Mouse (Mus musculus) embryonic fibroblast, embryonic 13.5 days (primary cell): ENCODE results near the gene Kat2b. TPM values are rescaled to one million over a fixed set of nuclear protein-coding genes. Genes with fewer than 3 reads are reported as not detected.
"Not testable (repeated sequence)": the region's sequence is repeated elsewhere in the genome, so short reads cannot be mapped to it uniquely, and the experiment has no call there.

Experiments used
- H3K27ac ChIP-seq: 2 replicates; pipeline ENCODE4 v1.5.1; 2012; ENCODE audit warnings: low read length, control low read depth, inconsistent platforms; ENCODE audit not compliant: insufficient read depth
- H3K4me1 ChIP-seq: 2 replicates; pipeline ENCODE4 v1.6.1; 2011; ENCODE audit warnings: low read length; ENCODE audit not compliant: control insufficient read depth, insufficient read depth
- H3K4me3 ChIP-seq: 2 replicates; pipeline ENCODE4 v1.5.1; 2011; ENCODE audit warnings: mild to moderate bottlenecking, control low read depth, low read length; ENCODE audit not compliant: insufficient read depth
- CTCF ChIP-seq: IDR thresholded peaks from 2 replicates; pipeline ENCODE4 v1.5.1; 2011; ENCODE audit warnings: mild to moderate bottlenecking, control low read depth, low read length, moderate library complexity, borderline replicate concordance; ENCODE audit not compliant: insufficient read depth
- POLR2A ChIP-seq: IDR thresholded peaks from 2 replicates; pipeline ENCODE4 v1.6.1; 2011; ENCODE audit warnings: low read depth, mild to moderate bottlenecking, control low read depth, low read length, moderate library complexity
- polyA plus RNA-seq: library from polyadenylated mRNA; stranded (reverse); fragments of >200 nt; gene quantifications from 2 replicates; pipeline ENCODE4 v1.2.4, GENCODE M21; 2011; ENCODE audit warnings: low read depth; ENCODE audit not compliant: missing spikeins, insufficient read length

The Kat2b gene
- polyA plus RNA-seq, 1 experiment, result 33.2 TPM

DNA sequence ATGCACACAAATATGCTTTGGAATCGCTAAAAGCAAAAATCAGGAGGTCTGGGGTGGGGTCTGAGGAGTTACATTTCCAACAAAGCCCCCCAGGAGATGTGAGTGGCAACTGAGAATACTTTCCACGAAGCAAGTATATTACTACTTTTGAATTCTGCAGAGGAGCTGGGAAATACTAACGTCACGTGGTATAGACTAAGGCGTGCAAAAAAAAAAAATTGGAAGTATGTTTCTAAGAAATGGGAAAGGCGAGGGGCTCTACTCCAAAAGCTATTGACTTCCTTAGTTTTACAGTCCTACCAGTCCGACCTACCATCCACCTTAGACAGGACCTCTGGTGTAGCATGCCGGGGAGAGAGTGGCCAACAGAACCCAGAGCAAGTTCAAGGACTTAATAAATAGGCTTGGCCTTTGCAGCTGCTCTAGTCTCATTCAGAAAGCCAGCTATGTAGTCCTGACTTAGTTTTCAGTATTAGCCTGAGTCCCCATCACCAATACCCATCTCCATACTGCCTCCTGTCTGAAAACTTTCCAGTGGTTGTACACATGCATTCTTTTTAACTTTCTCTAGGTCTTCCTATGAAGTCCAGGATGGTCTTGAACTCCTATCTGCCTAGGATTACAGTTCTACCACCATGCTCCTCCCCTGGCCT is 2.2 kb downstream of the Kat2b start:
- Histone ChIP-seq H3K4me1 (peaks cover 8% of the 10 kb centered on the region), H3K27ac (no peak overlapping the region)

DNA sequence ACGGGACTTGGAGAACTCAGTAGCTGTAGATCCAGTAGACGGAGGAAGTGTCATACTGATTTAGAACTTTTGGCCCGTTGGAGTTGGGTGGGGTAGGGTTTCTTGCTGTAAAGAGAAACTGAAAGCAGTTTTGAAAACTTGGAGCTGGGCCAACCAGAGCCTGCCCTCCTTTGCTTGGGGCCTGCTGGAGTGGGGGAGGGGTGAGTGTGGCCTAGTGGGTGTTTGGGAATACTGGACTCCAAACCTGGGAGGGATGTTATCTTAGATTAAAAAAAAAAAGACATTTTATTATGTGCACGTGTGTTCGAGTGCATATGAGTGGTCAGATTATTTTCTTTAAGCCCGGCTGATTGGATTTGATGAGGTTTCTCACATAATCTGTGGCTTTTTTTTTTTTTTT is 3.2 kb downstream of the Kat2b start:
- TF ChIP-seq POLR2A (no peak), CTCF (no peak)
- H3K4me1 ChIP-seq, result peaks cover 8% of the 10 kb centered on the region
- no peak overlapping the region for H3K4me3 ChIP-seq
- H3K27ac ChIP-seq, result peak overlapping the region; percentile 41; the same call in 1 of the 2 replicates

More for the DNA sequence above, 2.2 kb downstream of the Kat2b start:
- TF ChIP-seq POLR2A (no peak), CTCF (no peak)
- H3K4me3 ChIP-seq, result peak overlapping the region; percentile 93; the same call in 1 of the 2 replicates

DNA sequence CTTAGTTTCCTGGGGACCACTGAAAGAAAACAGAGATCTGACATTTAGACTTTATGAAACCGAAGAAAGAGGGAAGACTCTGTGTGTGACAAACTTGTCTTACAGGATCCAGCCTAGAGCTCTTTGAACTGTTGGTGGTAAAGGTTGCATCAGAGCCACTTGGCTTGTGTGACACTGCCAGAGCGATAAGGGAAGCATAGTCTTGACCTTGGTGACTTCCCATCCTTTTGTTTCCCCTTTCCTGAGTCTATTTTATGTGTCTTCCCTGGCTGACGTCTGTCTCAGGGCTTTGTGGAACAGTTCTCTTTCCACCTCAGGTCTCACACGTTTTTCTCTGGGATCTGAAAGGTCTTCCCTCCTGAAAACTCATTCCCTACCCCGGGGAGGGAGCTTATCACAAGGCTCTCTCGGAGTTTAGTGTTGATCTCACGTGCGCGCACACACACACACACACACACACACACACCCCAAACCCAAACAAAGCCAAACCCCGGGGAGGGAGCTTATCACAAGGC is 3.8 kb downstream of the Kat2b start:
- TF ChIP-seq POLR2A, result no peak
- no peak for TF ChIP-seq CTCF
- Histone ChIP-seq H3K4me3 (no peak overlapping the region), H3K27ac (no peak overlapping the region; the same call in 1 of the 2 replicates), H3K4me1 (peaks cover 8% of the 10 kb centered on the region)

DNA sequence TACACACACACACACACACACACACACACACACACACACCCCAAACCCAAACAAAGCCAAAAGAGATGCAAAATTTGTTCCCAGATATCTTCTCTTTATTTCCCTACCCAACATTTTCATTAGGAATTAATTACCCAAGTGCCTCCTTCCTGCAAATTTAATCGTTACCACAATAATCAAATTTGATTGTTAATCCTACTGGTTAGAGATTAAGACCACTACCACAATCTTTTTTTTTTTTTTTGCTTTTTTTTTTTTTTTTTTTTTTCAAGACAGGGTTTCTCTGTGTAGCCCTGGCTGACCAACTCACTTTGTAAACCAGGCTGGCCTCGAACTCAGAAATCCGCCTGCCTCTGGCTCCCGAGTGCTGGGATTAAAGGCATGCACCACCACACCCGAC is 4.3 kb downstream of the Kat2b start:
- H3K4me3 ChIP-seq, H3K27ac ChIP-seq, H3K4me1 ChIP-seq: not testable (repeated sequence)

DNA sequence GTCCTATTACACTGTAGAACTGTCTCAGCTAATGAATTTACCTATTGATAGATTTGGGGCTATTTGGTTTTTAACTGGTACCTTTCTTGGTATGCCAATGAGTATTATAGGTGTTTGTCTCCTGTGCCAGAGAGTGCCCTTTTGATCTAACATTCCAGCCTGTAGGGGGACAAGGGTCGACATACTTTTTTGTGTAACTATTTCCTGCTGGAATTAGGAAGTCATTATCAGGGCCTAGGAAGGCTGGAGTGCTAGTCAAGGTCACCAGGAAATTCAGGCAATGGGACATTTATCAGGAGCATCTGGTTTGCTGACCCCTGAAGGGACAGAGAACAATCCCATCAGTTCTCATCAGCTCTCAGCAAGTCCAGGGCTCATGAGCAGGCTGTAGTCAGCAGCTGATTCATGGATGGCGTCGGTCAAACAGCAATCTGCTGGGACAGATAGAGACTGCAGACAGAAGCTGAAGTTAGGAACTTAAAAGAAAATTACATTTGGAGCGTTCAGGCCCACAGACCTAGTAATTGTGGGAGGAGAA is 6.4 kb downstream of the Kat2b start:
- TF ChIP-seq POLR2A (no peak), CTCF (no peak)
- H3K4me3 ChIP-seq, result no peak overlapping the region
- H3K4me1 ChIP-seq, result peaks cover 15% of the 10 kb centered on the region; the same call in 1 of the 2 replicates
- no peak overlapping the region for H3K27ac ChIP-seq

DNA sequence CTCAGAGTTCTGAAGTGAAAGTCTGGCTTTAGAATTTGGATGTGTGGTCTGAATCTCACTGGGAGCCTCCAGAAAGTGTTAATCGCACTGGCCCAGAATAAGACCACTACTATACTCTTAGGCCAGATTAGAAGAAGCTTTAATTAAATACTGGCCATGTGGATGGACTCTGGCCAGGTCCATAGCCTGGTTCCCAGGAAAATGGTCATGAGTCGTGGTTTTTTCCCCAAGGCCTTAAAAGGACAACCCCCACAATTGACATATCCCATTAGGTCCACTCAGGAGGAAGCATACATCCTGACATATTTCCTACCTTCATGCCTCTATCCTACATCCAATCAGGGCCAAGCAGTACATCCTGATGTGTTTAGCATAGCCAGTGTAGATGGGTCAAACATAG is 10.5 kb downstream of the Kat2b start:
- Histone ChIP-seq H3K4me1 (peaks cover 20% of the 10 kb centered on the region; the same call in 1 of the 2 replicates), H3K4me3 (no peak overlapping the region), H3K27ac (peak overlapping the region; percentile 32; the same call in 1 of the 2 replicates)
- TF ChIP-seq POLR2A, result no peak
- no peak for TF ChIP-seq CTCF

DNA sequence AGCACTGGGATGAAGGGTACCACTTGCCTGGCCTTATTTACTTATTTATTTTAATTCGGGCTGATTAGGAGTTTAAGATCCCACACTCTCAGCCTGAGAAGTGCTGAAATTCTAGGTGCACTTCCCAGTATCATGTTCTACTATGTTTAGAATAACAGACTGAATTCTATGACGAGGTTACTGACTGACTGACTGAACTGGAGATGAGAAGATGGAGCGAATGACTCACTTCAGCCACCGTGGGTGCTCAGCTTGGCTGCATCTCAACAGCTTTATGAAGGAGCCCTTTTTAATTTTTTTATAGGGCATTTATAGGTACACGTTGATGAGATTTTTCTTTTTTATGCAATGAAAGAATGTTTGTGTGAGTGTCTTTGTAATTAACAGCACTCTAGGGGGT is 11.1 kb downstream of the Kat2b start:
- peaks cover 23% of the 10 kb centered on the region for H3K4me1 ChIP-seq
- no peak overlapping the region for H3K4me3 ChIP-seq
- TF ChIP-seq CTCF (no peak), POLR2A (no peak)

DNA sequence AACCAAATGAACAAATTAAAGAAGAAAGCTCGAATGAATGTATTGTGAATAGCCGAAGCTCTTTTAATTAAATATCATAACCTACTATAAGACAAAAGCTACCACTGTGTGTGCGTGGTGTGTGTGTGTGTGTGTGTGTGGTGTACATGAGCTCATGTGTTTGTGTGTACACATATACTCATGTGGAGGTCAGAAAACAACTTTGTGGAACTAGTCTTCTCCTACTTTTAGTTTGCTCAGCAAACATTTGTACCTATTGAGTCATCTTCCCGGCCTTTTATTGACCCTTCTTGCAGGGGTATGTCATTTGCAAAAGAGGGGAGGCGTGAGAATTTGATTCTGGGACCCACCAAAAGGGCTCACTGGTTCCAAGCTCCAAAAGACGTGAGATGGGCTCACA is 11.6 kb downstream of the Kat2b start:
- TF ChIP-seq CTCF, result no peak
- no peak for TF ChIP-seq POLR2A
- Histone ChIP-seq H3K4me1 (peaks cover 23% of the 10 kb centered on the region), H3K27ac (no peak overlapping the region), H3K4me3 (no peak overlapping the region)

More for the DNA sequence above, 11.1 kb downstream of the Kat2b start:
- H3K27ac ChIP-seq, result peak overlapping the region; percentile 32; the same call in 1 of the 2 replicates

DNA sequence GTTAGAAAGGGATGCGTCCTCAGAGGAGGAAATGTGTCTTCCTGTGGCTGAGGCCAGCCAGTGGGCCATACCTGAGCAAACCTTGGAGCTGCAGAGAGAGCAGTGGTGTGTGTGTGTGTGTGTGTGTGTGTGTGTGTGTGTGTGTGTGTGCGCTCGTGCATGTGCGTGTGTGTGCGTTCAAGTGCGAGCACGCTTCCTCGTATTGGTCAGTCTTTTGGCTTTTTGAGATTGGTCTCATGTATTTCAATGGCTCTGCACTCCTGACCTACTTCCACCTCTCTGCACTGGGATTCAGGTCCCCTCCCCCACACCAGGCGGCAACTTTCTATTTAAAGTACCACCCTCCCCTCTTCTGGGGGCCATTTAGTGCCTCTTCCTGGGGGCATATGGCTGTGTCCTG is 12.1 kb downstream of the Kat2b start:
- Histone ChIP-seq H3K27ac (no peak overlapping the region), H3K4me3 (no peak overlapping the region), H3K4me1 (peaks cover 23% of the 10 kb centered on the region)
- TF ChIP-seq CTCF, result no peak

DNA sequence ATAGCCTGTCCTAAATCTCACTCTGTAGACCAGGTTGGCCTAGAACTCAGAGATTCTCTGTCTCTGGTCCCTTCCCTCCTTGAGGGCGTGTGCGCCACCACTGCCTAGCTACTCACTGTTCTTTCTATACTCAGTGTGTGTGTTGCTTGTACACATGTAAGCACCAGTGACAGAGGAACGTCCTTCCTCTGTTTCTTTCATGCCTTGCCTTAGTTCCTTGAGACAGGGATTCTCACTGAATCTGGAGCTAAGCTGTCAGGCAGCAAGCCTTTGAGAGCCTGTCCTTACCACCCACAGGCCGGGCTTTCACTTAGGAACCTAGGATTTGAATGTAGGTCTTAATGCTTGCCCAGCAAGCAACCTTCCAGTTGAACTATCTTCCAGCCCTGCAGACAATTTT is 13.0 kb downstream of the Kat2b start:
- no peak overlapping the region for H3K4me3 ChIP-seq
- no peak overlapping the region for H3K27ac ChIP-seq
- peaks cover 23% of the 10 kb centered on the region for H3K4me1 ChIP-seq
- no peak for TF ChIP-seq POLR2A
- no peak for TF ChIP-seq CTCF

DNA sequence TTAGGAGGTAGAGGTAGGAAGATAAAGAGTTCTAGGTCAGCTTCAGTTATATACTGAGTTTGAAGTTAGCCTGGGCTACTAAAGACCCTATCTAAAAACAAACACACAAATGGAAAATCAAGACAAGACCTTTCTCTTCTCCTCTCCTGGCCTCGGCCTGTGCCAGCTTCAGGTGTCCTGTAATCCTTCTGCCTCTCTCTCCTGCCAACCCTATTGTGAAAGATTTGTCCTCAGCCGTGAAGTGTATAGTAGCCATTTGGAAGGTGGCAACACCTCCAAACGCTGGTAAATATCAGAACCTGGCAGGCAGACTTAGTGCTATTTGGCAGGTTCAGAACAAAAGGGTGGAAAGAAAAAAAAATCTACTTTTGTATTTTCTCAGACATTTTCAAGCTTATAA is 13.6 kb downstream of the Kat2b start:
- Histone ChIP-seq H3K27ac (no peak overlapping the region), H3K4me3 (no peak overlapping the region), H3K4me1 (peaks cover 25% of the 10 kb centered on the region)
- TF ChIP-seq CTCF (no peak), POLR2A (no peak)
